Mouse (Mus musculus): ENCODE results near the gene Retnlb.

DNA sequence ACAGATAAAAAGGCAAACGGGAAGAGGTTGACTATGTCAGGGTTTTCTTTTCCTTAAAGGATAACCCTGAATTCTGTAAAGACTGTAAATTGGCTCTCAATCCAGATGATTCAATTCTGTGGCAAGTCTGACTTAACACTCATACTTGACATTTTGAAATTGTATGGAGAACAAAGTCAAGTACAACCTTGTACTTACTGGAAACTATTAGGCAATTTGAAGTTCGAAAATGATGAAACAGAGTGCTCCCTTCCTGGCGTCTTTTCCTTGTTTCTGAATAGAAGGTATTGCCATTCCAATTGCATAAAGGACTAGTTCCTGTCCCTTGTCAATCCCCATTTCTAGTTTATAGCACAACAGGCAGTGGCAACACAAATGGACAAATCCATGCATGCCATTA is 17.2 kb upstream of the Retnlb start:
- TF ChIP-seq POLR2A (IDR thresholded peaks at IDR 0.05; ENCODE audit: borderline replicate concordance, insufficient read depth, low read length) = no peak
- TF ChIP-seq CTCF (IDR thresholded peaks at IDR 0.05; ENCODE audit: borderline replicate concordance, insufficient read depth, low read depth, low read length) = no peak

All from cerebellum, adult 2 months (tissue).